Mouse (Mus musculus) thymus, adult 2 months (tissue): ENCODE measurements at regions not wholly inside any gene's neighbourhood (a gene's known extent, or its start where the extent isn't known, plus 50 kb on each side); places are given as distances from the start of the nearest gene placed in this dataset.

Source experiments
- DNase-seq: peaks from one replicate; pipeline ENCODE4 v3.0.0; 2021
- H3K27ac ChIP-seq: fragments of 200-500 bp; 2 replicates; pipeline ENCODE4 v1.5.1; 2012; ENCODE audit warnings: low read length, control low read depth; ENCODE audit not compliant: control insufficient read depth, insufficient read depth
- H3K27me3 ChIP-seq: fragments of 200-500 bp; 2 replicates; pipeline ENCODE4 v1.6.1; 2012; ENCODE audit warnings: mild to moderate bottlenecking, low read length, moderate library complexity, mixed read lengths; ENCODE audit not compliant: control insufficient read depth, insufficient read depth
- H3K36me3 ChIP-seq: fragments of 200-500 bp; 2 replicates; pipeline ENCODE4 v1.6.1; 2012; ENCODE audit warnings: mild to moderate bottlenecking, low read length, moderate library complexity; ENCODE audit not compliant: control insufficient read depth, insufficient read depth
- H3K4me1 ChIP-seq: fragments of 200-500 bp; replicated peaks from 2 replicates; pipeline ENCODE4 v1.6.1; 2012; ENCODE audit warnings: low read length; ENCODE audit not compliant: control insufficient read depth, insufficient read depth
- H3K4me3 ChIP-seq: fragments of 200-500 bp; 2 replicates; pipeline ENCODE4 v1.5.1; 2012; ENCODE audit warnings: mild to moderate bottlenecking, low read length, control low read depth, moderate library complexity; ENCODE audit not compliant: control insufficient read depth, insufficient read depth
- CTCF ChIP-seq: fragments of 200-500 bp; IDR thresholded peaks from 2 replicates; pipeline ENCODE4 v1.5.1; 2012; ENCODE audit warnings: mild to moderate bottlenecking, control low read depth, low read length, moderate library complexity, borderline replicate concordance; ENCODE audit not compliant: control insufficient read depth, poor library complexity, insufficient read depth; ENCODE audit errors: extremely low read depth
- POLR2A ChIP-seq: fragments of 200-500 bp; IDR thresholded peaks from 2 replicates; pipeline ENCODE4 v1.6.1; 2012; ENCODE audit warnings: mild to moderate bottlenecking, low read length, control low read depth, moderate library complexity; ENCODE audit not compliant: control insufficient read depth, poor library complexity, insufficient read depth; ENCODE audit errors: extremely low read depth
- WGBS: fragments of 180-500 bp; shearing (Covaris S2); methylation state at CpG from one replicate; pipeline ENCODE4 v1.1.7; 2018; 5-methylcytosine and 5-hydroxymethylcytosine counted together

DNA sequence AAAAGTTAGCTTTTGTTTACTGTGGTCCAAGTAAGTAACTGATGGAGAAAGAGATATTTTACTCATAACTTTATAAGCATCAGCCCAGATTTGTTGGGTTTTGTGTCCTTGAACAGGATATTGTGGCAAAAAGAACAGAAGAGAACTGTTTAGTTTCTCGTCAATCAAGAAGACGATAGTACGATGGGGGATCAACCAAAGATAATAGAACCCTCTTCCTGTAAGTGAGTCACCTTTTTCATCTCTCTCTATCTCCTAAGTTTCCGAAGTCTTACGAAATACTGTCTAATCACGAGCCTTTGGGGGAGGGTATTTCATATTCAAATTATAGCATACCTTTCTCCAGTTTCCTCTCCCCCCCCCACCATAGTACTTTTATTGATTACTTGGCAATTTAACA lies 1045.0 kb upstream of the Lrrc6 start:
- Histone ChIP-seq H3K27me3 (no peaks in the 10 kb centered on the region), H3K4me3 (no peak overlapping the region), H3K36me3 (no peaks in the 10 kb centered on the region), H3K27ac (no peak overlapping the region), H3K4me1 (no peaks in the 10 kb centered on the region)
- TF ChIP-seq CTCF (no peak), POLR2A (no peak)
- WGBS, result 93% methylated on average over 6 of the region's 6 CpGs
- DNase-seq, result no peak

GRCm38 (mm10) chr15:67513722-67514121 lies 1013.0 kb upstream of the Lrrc6 start:
- H3K36me3 ChIP-seq, result no peaks in the 10 kb centered on the region
- H3K27ac ChIP-seq, result no peak overlapping the region

DNA sequence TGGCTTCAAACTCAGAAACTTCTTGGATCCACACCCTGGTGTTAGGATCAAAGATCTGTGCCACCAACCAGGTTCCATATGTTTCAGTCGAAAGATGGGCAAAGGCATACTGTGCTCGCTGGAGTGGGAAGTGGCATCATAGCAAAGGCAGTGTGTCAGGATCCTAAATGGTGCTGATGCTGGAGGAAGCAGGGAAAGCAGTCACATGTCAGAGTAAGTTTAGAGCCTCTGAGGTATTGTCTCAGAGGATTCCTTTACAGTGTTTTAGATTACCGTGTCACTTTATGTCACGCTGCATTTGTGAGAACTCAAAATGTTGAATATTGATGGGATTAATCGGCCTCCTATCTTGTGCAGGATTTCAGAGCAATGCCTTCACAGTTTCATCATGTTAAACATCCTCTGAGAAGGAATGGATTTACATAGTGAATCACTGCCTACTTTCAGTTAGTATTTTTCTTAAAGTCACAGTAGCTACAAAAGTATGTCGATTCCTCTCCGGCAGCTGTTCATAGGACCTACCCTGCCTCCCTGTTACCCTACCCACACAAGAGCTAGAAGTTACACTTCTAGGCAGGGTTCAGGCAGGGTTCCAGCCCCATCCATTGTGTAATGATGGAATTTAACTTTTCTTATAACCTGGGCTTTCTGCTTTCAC lies 994.4 kb upstream of the Lrrc6 start:
- Histone ChIP-seq H3K27me3 (no peaks in the 10 kb centered on the region), H3K27ac (no peak overlapping the region), H3K36me3 (no peaks in the 10 kb centered on the region), H3K4me1 (no peaks in the 10 kb centered on the region), H3K4me3 (no peak overlapping the region)
- DNase-seq, result no peak
- TF ChIP-seq CTCF, result no peak
- TF ChIP-seq POLR2A, result no peak
- 97% methylated on average over 7 of the region's 7 CpGs for WGBS

More at GRCm38 (mm10) chr15:67513722-67514121, 1013.0 kb upstream of the Lrrc6 start:
- H3K4me1 ChIP-seq, result no peaks in the 10 kb centered on the region
- no peak for DNase-seq
- H3K4me3 ChIP-seq, result no peak overlapping the region
- no peaks in the 10 kb centered on the region for H3K27me3 ChIP-seq
- no peak for TF ChIP-seq POLR2A
- TF ChIP-seq CTCF, result no peak

DNA sequence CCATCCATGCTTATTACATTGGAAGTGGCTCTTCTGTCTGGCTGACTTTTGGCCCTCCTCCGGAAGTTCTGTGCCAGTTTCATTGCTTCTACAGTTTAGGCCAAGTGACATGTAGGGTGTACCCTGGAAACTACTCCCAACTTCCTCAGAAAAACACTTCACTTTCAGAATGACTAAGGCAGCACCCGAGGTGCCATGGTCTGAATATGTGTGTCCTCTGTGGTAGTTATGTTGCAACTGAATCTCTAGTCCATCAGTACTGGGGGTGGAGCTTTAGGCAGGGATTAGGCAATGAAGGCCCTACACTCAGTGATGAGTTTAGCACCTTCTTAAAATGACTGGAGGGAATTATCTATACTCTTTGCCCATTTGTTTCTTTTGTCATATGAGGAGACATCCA lies 981.0 kb upstream of the Lrrc6 start:
- H3K27ac ChIP-seq, result no peak overlapping the region
- H3K4me1 ChIP-seq, result no peaks in the 10 kb centered on the region
- no peaks in the 10 kb centered on the region for H3K36me3 ChIP-seq
- no peak overlapping the region for H3K4me3 ChIP-seq
- 84% methylated on average over 2 of the region's 2 CpGs for whole genome bisulfite sequencing
- TF ChIP-seq CTCF (no peak), POLR2A (no peak)
- no peaks in the 10 kb centered on the region for H3K27me3 ChIP-seq
- DNase-seq, result no peak

DNA sequence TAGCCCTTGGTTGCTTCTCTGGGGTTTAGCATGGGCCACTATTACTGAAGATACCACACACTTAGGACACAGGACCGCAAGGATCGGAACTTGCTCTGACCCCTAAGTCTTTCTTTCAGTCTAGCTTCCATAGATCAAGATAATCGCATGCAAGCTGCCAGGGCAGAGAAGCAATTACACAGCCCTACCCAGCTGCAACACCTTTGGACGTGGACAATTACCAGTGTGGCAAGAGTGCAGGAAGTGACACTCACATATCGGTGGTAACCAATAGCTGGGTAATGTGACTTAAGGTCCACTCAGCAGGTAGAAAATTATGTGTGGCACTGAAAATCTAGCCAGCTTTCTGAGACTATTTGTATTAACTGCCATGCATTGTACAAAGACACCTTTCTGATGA lies 973.6 kb upstream of the Lrrc6 start:
- TF ChIP-seq CTCF (no peak), POLR2A (no peak)
- WGBS, result 97% methylated on average over 5 of the region's 5 CpGs
- Histone ChIP-seq H3K4me3 (no peak overlapping the region), H3K4me1 (no peaks in the 10 kb centered on the region), H3K27ac (no peak overlapping the region), H3K27me3 (no peaks in the 10 kb centered on the region), H3K36me3 (no peaks in the 10 kb centered on the region)
- DNase-seq, result no peak

DNA sequence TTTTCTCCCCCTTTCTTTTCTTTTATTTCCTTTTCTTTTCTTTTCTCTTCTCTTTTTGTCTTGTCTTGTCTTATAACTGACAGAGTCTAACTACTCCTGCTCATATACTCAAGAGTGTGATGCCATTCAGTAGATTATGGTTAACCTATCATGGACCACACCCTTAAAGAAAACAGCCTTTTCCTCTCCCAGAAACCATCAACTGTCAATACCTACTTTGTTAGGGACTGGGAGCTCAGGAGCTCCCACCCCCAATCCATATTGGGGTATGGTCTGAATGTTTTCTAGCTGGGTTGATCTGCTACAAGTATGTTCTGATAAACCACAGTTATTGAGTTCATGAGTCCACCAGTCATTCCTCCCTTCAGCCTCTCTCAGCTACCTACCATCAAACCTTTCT lies 972.3 kb upstream of the Lrrc6 start:
- Histone ChIP-seq H3K4me3 (no peak overlapping the region), H3K36me3 (no peaks in the 10 kb centered on the region), H3K4me1 (no peaks in the 10 kb centered on the region), H3K27ac (no peak overlapping the region), H3K27me3 (no peaks in the 10 kb centered on the region)
- TF ChIP-seq CTCF, result no peak
- TF ChIP-seq POLR2A, result no peak
- DNase-seq, result no peak

GRCm38 (mm10) chr15:67471283-67471682 lies 970.6 kb upstream of the Lrrc6 start:
- Histone ChIP-seq H3K27me3 (no peaks in the 10 kb centered on the region), H3K27ac (no peak overlapping the region), H3K36me3 (no peaks in the 10 kb centered on the region), H3K4me1 (no peaks in the 10 kb centered on the region), H3K4me3 (no peak overlapping the region)
- DNase-seq, result no peak
- no peak for TF ChIP-seq POLR2A
- no peak for TF ChIP-seq CTCF
- 97% methylated on average over 1 of the region's 1 CpGs for WGBS
